Mouse (Mus musculus) 3T3-L1 (cell line): ENCODE measurements around the gene Bpnt1.

Experiments
- DNase-seq: peaks from one replicate; pipeline ENCODE4 v3.0.0-alpha.2; 2015; ENCODE audit warnings: low read depth, low spot score

Bpnt1 gene

GRCm38 (mm10) chr1:185331364-185331763, 585 bp upstream of the Bpnt1 start:
- DNase-seq = peak; percentile 31

DNA sequence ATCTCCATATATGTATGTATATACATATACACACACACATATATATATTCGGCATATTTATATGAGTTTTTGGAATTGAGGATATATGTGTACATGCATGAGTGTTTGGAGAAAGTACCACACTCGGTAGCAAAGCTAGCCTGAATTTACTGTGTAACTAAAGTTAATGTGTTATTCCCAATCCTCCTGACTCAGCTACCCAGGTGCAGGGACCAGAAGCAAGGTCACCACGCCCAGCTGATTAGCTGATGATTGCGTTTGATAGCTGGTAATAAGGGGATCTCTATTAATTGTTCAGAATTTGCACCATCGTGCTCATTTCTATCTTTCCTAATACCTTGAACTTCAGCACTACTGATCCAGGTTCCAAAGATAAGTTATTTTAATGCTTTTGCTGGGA, 1.7 kb downstream of the Bpnt1 start:
- no peak for DNase-seq

DNA sequence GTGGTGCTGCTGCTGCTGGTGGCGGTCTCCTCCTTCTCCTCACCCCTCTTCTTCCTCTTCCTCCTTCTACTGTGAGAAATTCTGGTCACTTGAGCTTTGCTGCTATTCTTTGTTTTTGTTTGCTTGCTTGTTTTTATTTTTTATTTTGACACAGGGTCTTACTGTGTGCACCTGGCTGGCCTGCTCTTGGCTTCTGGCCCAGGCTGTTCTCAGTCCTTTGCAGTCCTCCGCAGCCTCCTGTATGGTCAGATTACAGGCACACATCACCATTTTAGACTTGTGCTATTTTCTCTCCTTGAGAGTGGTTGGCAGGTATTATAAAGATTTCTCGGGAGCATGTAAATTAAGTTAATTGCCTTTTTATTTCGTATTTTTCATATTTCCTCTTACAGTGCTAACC, 2.2 kb downstream of the Bpnt1 start:
- DNase-seq = no peak

GRCm38 (mm10) chr1:185335231-185335765, 3.3 kb downstream of the Bpnt1 start:
- no peak for DNase-seq

- no peak for DNase-seq
These were observed 4.6 kb downstream of the Bpnt1 start for GRCm38 (mm10) chr1:185336535-185336934.

- no peak for DNase-seq
These were observed 10.5 kb downstream of the Bpnt1 start for GRCm38 (mm10) chr1:185342441-185342840.

- no peak for DNase-seq
These were observed 11.5 kb downstream of the Bpnt1 start for GRCm38 (mm10) chr1:185343422-185343821.

GRCm38 (mm10) chr1:185346188-185346587, 14.2 kb downstream of the Bpnt1 start:
- DNase-seq = no peak

DNA sequence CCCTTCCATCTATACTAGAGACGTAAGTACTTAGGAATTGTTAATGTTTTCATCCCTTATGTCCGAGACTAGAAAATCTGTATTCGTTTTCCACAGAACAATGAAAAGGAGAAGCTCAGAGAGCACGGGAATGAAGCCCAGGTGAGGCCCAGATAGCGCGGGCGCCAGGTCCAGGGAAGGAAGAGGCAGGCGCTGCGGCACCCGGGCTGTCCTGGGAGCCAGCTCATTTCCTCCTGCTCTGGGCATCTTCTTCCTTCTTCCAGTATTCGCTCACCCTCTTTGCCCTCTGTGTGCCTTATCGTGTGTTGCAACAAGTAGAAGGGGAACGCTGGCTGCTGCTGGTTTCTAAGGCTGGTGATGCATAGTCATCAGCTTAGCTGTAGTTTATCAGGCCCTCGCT, 17.8 kb downstream of the Bpnt1 start:
- no peak for DNase-seq

DNA sequence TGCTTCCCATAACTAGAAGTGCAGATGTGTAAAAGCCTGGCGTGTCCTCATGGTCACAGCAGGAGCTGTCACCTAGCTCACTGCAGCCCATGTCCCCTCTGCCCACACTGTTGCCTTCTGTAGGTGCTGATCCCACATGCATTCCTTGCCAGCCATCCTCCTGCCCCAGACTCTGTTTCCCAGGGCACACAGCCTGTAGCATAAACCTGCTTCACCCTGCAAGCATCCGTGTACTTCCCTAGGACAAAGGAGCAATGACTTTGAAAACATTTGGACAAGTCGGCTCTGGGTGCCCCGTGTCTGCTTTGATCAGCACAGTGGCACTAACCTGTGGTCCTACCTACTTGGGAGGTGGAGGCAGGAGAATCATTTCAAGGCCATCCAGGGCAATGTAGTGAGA, 18.7 kb downstream of the Bpnt1 start:
- no peak for DNase-seq

- DNase-seq = no peak
These were observed 20.2 kb downstream of the Bpnt1 start for GRCm38 (mm10) chr1:185352151-185352550.

- DNase-seq = no peak
These were observed 21.4 kb downstream of the Bpnt1 start for GRCm38 (mm10) chr1:185353351-185353750.

- DNase-seq = no peak
These were observed 22.8 kb downstream of the Bpnt1 start for GRCm38 (mm10) chr1:185354731-185355130.

DNA sequence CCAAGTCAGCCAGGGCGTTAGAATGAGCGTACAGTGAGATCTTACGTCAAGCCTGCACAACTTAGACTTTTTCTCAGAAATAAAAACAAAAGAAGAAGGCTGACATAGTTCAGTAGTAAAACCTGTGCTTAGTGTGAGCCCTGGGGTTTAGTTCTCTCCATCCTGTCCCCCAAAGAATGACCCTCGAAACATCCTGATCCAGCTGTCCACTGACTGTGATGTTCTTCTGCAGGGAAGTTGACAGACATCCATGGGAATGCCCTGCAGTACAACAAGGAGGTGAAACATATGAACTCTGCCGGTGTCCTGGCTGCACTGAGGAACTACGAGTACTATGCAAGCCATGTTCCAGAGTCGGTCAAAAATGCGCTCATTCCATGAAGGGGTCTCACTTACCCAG, 24.3 kb downstream of the Bpnt1 start:
- DNase-seq = no peak

- no peak for DNase-seq
These were observed 26.3 kb downstream of the Bpnt1 start for GRCm38 (mm10) chr1:185358211-185358610.

- DNase-seq = peak; percentile 97
These were observed 30.9 kb downstream of the Bpnt1 start, which contains the start of gene Eprs for GRCm38 (mm10) chr1:185362677-185363520. TSS of gene Eprs (plus strand) at chr1:185363044.

GRCm38 (mm10) chr1:185363526-185364182, 31.7 kb downstream of the Bpnt1 start:
- peak; percentile 91 for DNase-seq

GRCm38 (mm10) chr1:185364183-185364540, 32.2 kb downstream of the Bpnt1 start:
- DNase-seq = no peak

GRCm38 (mm10) chr1:185367383-185367782, 35.4 kb downstream of the Bpnt1 start:
- DNase-seq = no peak

DNA sequence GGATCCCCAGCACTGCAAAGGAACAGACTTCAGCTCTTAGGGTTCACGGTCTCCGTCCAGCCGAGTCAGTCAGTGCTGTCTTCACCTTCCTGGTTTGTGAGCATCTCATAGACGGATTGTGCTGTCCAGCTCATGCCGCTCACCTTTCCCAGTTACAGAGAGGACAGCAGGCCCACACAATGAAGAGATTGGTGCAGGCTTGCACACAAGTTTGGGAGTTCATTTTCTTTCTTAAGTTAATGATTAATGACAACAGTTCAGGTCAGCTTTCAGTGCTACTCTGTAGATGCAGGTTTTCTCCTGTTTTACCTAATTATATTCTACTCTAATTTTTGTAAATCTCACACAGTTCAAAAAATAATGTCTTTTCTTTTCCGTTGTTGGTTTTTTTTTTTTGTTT, 38.0 kb downstream of the Bpnt1 start:
- DNase-seq = no peak

GRCm38 (mm10) chr1:185376390-185376789, 44.4 kb downstream of the Bpnt1 start:
- DNase-seq = peak; percentile 89

DNA sequence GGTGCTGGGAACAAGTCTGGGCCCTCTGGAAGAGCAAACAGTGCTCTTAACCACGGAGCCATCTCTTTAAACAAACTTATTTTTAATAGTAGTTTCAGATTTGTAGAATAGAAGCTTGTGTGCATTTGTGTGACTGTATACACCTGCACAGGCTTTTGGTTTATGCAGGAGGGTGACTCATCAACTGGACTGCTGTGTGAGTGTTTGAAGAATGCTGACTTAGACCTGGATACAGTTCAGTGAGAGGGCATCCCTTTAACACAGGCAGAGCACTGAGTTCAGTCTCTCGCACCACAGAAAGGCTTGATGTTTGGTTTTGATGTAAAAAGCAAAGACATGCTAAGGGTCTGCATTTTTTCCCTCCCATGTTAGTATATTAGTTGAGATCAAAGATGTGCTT, 45.5 kb downstream of the Bpnt1 start:
- no peak for DNase-seq

DNA sequence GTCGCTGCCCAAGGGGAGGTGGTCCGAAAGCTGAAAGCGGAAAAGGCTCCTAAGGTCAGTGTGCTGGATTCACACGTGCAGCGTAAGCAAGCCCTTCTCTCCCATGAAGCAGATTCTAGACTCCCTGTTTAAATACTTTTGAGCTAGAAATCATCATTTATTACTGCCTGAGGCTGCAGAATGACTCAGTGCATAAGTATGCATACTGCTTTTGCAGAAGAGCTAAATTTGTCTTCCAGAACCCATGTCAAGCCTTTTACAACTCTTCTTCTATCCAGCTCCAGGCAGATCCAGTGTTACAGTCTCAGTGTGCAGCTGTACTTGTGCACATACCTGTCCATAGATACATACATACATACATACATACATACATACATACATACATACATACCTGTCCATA, 69.7 kb downstream of the Bpnt1 start:
- peak; percentile 85 for DNase-seq
